Mouse (Mus musculus) E14TG2a.4 (cell line): Measurements from ENCODE around the gene Mrpl27.

ENCODE experiments used
- CTCF ChIP-seq: conservative IDR thresholded peaks from 2 replicates; pipeline ENCODE4 v1.5.1; 2014; ENCODE audit warnings: low read length
- NANOG ChIP-seq: IDR thresholded peaks from 2 replicates; pipeline ENCODE4 v1.6.1; 2014; ENCODE audit warnings: borderline replicate concordance, low read length, mixed read lengths

DNA sequence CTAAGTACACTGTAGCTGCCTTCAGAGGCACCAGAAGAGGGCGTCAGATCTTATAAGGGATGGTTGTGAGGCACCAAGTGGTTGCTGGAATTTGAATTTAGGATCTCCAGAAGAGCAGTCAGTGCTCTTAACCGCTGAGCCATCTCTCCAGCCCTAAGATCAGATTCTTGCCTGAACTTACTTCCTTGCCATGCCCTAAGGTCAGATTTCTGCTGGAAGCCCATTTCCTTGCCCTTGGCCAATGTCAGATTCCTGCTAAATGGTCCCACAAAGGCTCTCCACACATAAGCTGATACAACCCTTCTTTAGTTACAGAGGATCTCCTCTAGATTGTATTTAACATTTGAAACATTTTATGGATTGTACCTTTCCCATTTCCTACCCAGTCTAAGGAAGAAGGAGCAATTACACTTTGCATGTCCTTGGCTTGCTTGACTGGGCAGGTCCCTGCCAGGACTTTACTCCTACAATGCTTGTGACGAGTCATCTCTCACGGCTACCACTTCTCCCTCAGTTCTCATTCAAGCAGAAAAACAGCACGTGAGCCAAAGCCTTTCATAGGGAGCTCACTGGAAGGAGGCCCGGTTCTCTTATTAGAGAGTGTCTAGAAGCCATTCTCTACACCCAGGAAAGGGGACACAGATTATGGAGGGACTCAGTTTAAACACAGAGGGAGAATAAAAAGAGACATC lies 32.7 kb upstream of the Mrpl27 start:
- TF ChIP-seq CTCF, result no peak; the same call in 1 of the 2 replicates
- TF ChIP-seq NANOG, result no peak
